8 mouse cellular contexts compared by ENCODE assay signal in the genomic region with DNA sequence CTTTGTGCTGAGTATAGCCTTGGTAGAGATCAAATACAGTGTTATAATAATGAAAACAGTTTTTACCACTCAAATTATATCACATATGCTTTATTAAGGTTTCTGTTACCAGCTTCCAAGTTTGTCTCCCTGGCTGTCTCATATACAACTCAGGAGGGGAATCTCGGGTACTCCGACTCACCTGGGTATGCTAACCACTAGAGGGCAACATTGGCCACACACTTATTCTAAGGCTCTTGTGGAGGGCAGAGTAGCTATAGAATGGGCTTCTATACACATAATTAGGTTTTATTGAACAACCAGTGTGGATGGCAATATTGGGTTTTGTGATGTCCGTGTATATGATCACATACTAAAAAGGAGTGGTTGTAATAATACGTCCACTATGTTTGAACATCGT. TPM values are rescaled to one million over a fixed set of nuclear protein-coding genes. Genes with fewer than 3 reads are reported as not detected.
DNase-seq lines count a peak whose midpoint lies in the region; ATAC-seq lines count a peak whose summit lies in the region.

No protein-coding gene starts in this region.

- no peak overlapping the region for H3K4me3 ChIP-seq in embryonic facial prominence, embryonic 14.5 days (ENCODE audit: low read depth, low read length)

- H3K27ac ChIP-seq in embryonic facial prominence, embryonic 14.5 days (replicated peaks; ENCODE audit: low read depth, low read length) = no peak overlapping the region

- WGBS in embryonic facial prominence, embryonic 14.5 days = 46% methylated on average over 5 of the region's 5 CpGs

- no peak overlapping the region for H3K4me2 ChIP-seq in embryonic facial prominence, embryonic 14.5 days (ENCODE audit: low read depth, low read length)

- intact Hi-C loops in left cerebral cortex, postnatal 10 days (cut with DNase I) = no loop called here

- no peak overlapping the region for H3K9ac ChIP-seq in embryonic facial prominence, embryonic 14.5 days (ENCODE audit: low read depth, low read length)

- no peaks in the 10 kb centered on the region for H3K4me1 ChIP-seq in embryonic facial prominence, embryonic 14.5 days (ENCODE audit: control insufficient read depth, insufficient read depth, low read length)

- ATAC-seq in embryonic facial prominence, embryonic 14.5 days (ENCODE audit: low read depth) = no peak
- ATAC-seq in megakaryocyte progenitor cell, adult 5-6 weeks (replicated peaks; ENCODE audit: poor library complexity) = peak; percentile 79

- H3K9me3 ChIP-seq in embryonic facial prominence, embryonic 14.5 days (ENCODE audit: control insufficient read depth, low read length) = no peaks in the 10 kb centered on the region

- peak; percentile 28 for DNase-seq in adrenal gland, postnatal 10 days
- no peak for DNase-seq in adrenal gland, postnatal 25 days
- DNase-seq in left cerebral cortex, adult 18-20 months (ENCODE audit: low spot score in 2 of 2) = peak; percentile 18 to 27
- no peak for DNase-seq in left cerebral cortex, postnatal 10 days (ENCODE audit: extremely low spot score in 1 of 2, low spot score in 2 of 2)
- peak; percentile 67 for DNase-seq in R1 (ENCODE audit: low read depth, low spot score)
- DNase-seq in embryonic facial prominence, embryonic 14.5 days (ENCODE audit: low spot score) = peak; percentile 54
- no peak for DNase-seq in ovary, postnatal 36 days (ENCODE audit: low spot score)

- H3K36me3 ChIP-seq in embryonic facial prominence, embryonic 14.5 days (ENCODE audit: control insufficient read depth, insufficient read depth, low read length) = no peaks in the 10 kb centered on the region

- no peaks in the 10 kb centered on the region for H3K27me3 ChIP-seq in embryonic facial prominence, embryonic 14.5 days (replicated peaks; ENCODE audit: control insufficient read depth, insufficient read depth, low read length)

RNA-seq across cellular contexts. Expression of a gene that starts 47.1 kb away (rescaled TPM):
- 10 to 100 TPM; 13.6 to 15.9 TPM for total RNA-seq in adrenal gland, postnatal 10 days (2021)
- total RNA-seq in adrenal gland, postnatal 25 days (2021) = 13.4 and 14.2 TPM in 2 replicates
- 10 to 100 TPM in 1 of 2 experiments, 1 to 10 TPM in 1; 9.1 to 10.5 TPM for total RNA-seq in left cerebral cortex, adult 18-20 months (2021)
- 1 to 10 TPM; 7.6 to 8.7 TPM for total RNA-seq in left cerebral cortex, postnatal 10 days (2021)
- 12.1 and 12.2 TPM in 2 replicates for polyA plus RNA-seq in embryonic facial prominence, embryonic 14.5 days (2014; fragmentation: Nextera tagmentation; extraction: Ambion mirVana)
- total RNA-seq in megakaryocyte progenitor cell, adult 5-6 weeks (2015) = 23.6 and 26.9 TPM in 2 replicates
- 27.8 and 38.7 TPM in 2 replicates for total RNA-seq in megakaryocyte progenitor cell, adult 5-6 weeks (2017)

Comparison
In these comparisons a context has a peak if more than half of its experiments do, and no peak if none do; other contexts are left out.
1. DNase-seq: peak in adrenal gland, postnatal 10 days (single experiment), left cerebral cortex, adult 18-20 months (2 of 2), R1 (single experiment) and embryonic facial prominence, embryonic 14.5 days (single experiment); none in adrenal gland, postnatal 25 days (single experiment), left cerebral cortex, postnatal 10 days (0 of 2) and ovary, postnatal 36 days (single experiment).